Mouse (Mus musculus): ENCODE data around the gene Batf.

Gene Batf

DNA sequence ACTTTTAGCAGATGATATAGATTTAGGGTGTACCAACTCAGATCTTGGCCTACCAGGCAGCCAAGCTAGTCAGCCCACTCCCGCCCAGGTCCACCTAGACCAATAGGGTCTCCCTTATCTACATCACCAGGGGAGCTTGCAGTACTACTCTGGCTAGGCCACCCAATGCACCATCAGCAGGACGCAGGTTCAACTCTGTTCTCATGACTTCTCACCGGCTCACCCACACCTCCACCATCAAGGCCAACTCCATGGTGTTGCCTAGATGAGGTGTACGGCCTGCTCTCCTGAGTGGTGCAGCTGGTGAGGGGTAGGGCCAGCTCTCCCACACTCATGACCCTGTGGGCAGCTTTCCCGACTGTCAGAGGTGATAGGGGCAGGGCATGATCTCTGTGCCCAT, 27.7 kb downstream of the Batf start:
- no peak for ATAC-seq (ENCODE audit: insufficient number of reproducible peaks, low FRiP score, low TSS enrichment)

DNA sequence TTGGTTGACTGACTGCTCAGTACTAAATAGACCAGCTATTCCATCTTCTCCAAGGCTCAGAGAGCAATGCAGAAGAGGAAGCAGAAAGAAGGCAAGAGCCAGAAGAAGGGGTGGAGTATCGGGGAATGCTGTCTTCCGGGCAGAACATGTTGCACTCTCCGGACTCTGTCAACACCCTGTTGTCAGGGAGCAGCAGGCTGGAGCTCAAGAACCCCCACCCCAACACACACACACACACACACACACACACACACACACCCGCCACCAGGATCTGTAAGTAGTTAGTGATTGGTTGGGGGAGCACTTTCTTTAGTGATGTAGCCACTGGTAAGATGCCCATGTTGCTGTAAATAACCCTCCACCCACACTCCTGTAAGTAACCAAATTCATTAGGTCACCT, 38.8 kb downstream of the Batf start:
- ATAC-seq (ENCODE audit: insufficient number of reproducible peaks, low FRiP score, low TSS enrichment), result no peak

DNA sequence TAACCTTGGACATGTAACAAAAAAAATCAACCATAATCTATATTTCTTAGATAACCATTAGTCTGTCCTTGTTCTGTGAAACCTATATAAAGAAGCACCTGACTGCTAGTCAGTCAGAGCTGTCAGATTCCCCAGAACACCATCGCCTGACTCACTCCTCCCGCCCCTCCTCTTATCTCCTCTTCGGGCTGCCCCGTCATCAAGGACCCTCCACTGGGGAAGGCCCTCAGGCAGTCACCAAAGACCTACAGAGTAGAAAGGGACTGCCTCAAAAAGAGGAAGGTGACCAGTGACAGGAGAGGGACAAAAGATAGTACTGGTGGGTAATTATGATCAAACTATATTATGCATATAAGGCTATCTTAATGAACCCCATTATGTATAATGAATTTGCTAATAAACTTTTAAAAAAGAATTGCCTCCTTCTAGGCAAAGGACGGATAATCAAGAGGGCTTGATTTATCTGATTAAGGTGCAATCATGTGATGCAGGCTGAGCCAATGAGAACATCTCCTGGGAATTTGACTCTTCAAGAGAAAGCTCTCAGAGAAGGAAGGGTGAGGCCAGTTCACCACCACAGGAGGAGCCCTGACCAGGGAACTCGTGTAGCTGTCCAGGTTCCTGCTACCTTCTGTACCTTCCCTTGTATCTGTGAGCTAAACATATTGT, 40.4 kb downstream of the Batf start:
- no peak for ATAC-seq (ENCODE audit: insufficient number of reproducible peaks, low FRiP score, low TSS enrichment)

DNA sequence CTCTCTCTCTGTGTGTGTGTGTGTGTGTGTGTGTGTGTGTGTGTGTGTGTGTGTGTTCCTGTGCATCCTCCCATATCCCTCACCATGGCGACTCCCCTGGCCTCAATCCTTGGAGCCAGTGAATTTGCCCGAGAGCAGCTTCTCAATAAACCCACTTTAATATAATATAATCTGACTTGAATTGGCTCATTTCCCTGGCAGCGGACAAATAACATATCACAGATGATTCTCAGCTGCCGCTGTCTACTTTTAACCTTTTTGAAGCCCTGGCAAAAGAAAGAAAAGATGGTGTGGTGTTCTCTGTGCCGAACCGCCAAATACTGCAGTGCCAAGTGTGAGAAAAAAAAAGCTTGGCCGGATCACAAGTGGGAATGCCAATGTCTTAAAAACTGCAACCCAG, 41.7 kb downstream of the Batf start:
- no peak for ATAC-seq (ENCODE audit: insufficient number of reproducible peaks, low FRiP score, low TSS enrichment)

DNA sequence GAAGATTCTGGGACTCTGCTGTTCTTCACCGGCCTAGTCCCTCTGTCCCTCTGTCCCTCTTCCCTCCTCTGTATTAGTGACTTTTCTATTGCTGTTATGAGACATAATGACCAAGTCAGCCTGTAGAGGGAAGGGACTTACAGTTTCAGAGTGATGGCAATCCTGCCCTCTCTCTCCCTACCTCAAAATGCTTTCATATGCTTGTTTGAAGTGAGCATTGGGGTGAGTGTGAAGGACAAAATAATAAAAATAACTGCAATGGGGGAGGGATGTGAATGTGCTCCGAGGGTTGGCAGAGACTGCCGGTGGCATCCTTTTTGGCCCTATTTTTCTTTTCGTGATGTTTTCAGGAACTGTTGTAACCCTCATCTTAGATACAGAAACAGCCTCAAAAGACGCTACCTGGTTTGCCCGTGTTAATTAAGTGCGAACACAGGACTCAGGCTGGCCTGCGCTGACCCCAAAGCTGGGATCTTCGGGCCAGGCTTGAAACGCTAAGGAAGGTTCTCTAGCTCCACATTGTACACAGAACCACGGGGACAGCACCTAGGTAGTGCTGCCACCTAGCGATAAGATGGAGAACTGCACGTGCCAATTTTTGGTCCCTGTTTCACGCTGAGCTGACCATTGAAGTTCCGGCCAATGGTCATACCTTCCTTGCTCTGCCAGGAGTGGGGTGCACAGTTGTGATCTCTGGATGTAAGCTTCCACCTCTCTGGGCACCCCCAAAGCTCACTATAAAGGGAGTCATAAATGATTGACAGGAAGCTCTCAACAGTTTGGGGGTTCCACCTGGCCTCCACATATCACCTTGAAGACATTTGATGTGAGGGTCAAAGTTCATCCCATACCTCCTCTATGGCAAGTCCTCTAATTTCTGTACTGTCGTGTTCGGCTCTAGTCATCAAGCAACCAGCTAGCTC, 42.8 kb downstream of the Batf start:
- peak; percentile 52; the same call in 1 of the 2 replicates for ATAC-seq (ENCODE audit: insufficient number of reproducible peaks, low FRiP score, low TSS enrichment)

DNA sequence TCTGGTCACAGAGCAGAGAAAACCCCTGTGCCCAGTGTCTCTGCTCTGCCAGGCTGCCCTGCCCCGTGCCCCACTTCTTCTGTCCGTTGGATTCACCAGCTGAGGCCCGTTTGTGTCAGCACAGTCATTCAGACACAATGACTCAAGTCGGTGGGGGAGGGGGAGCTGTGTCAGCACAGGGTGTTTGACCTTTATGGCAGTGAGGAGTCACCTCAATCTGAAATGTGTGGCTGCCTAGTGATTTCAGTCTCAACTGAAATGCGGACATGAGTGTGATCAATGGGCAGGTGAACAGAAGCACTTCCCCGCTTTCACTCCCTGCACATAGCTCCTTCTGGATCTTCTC, 43.4 kb downstream of the Batf start:
- ATAC-seq (ENCODE audit: insufficient number of reproducible peaks, low FRiP score, low TSS enrichment), result no peak

DNA sequence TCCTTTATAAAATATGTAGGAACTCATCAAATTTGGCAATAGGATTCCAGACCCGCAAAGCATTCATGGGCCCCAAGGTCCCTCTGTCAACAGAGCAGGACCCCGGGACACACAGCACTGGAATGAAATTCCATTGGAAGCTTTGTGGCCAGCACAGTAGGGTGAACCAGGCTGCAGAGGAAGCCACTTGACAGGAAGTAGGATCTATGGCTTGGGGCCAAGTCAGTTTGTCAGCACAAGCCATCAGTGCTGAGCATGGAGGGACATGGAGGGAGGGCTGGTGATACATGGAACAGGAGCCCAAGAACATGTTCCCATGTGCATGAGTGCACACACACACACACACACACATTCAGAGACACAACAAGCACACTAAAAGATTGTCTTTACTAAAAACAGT, 49.7 kb downstream of the Batf start:
- ATAC-seq (ENCODE audit: insufficient number of reproducible peaks, low FRiP score, low TSS enrichment), result no peak

DNA sequence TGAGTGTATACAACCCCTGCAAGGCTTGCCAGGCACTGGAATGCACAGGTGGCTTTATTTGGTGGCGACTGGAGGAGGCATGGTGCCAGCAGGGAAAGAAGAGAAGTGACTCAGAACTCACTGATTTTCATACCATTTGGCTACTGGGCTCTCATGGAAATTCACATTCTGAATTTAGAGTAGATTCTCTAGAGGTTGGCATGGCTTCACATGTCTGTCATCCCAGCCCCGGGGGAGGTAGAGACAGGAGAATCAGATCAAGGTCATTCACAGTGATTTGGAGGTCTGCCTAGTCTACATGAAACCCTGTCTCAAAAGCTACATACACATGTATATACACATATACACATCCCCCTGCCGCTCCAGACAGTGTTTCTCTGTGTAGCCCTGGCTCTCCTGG, 50.5 kb downstream of the Batf start:
- no peak for ATAC-seq (ENCODE audit: insufficient number of reproducible peaks, low FRiP score, low TSS enrichment)

DNA sequence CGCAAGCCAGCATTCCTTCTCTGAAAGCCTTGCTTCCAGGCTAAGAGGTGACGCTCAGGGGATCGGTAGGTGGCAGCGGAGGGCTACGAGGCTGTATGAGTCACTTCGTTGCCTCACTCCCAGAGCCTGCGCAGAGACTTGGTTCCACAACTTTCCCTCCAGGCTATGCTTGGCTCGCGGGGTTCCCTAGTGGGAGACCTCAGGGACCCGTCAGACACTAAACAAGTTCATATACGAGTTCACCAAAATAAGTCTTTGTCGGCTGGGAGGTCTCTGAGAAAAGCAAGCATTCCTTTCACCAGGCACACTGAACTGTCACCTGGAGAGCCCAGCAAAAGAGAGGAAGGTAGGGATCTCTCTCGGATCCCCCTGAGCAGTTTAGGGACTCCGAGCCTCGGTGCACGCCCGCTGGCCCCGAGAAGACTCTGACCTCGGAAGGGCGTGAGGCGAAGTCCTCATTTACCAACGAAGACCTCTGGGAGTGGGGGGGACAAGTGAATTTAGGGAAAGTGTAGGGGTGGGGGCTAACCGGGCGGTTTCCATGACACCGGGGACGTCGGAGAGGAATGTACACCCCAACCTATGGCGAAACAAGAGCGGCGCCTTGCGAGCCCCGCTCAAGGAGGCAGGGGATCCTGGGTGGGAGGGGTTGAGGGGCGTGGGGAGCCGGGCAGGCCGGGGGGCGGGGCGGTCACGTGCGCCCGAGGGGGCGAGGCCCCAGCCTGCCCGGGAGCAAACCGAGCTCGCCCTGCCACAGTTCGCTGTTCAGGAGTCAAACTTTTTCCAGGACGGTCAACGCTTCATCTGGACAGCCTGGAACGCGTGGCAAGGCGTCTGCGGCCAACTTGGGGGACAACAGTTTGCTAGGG, 59.6 kb downstream of the Batf start, which contains the start of gene Flvcr2:
Gene Flvcr2 (plus strand): TSS at position 713 of the 869 bp plus-strand sequence.
- peak; percentile 45; the same call in 1 of the 2 replicates for ATAC-seq (ENCODE audit: insufficient number of reproducible peaks, low FRiP score, low TSS enrichment)

DNA sequence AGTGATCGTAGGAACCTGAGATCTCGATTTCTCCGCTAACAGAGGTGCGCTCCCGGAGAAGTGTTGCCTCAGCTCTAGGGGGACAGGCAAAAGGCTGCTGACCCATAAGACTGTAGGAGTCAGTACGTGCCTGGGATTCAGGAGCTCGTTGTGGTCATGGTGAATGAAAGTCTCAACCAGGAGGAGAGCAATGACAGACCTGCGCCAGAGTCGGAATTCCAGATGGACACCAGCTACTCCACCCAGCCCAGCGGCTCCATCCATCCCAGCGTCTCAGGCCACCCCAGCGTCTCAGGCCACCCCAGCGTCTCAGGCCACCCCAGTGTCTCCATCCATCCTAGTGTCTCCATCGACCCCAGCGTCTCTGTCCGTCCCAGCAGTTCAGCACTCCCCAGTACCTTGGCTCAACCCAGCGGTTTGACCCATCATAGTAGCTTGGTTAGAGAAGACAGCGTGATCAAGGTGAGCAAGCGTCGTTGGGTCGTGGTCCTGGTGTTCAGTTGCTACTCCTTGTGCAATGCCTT, 60.3 kb downstream of the Batf start:
- ATAC-seq (ENCODE audit: insufficient number of reproducible peaks, low FRiP score, low TSS enrichment), result no peak

DNA sequence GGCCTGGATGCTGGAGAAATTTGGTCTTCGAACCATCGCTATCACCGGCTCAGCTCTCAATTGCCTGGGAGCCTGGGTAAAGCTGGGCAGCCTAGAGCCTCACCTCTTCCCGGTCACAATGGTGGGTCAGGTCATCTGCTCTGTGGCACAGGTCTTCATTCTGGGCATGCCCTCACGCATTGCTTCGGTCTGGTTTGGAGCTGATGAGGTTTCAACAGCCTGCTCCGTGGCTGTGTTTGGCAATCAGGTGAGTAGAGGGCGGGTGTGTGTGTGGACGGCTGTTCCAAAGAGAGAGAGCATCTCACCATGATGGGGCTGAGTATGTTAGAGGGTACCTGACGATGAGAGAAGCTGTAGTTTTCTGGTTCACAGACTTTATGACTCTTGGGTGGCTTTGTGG, 60.9 kb downstream of the Batf start:
- no peak for ATAC-seq (ENCODE audit: insufficient number of reproducible peaks, low FRiP score, low TSS enrichment)

DNA sequence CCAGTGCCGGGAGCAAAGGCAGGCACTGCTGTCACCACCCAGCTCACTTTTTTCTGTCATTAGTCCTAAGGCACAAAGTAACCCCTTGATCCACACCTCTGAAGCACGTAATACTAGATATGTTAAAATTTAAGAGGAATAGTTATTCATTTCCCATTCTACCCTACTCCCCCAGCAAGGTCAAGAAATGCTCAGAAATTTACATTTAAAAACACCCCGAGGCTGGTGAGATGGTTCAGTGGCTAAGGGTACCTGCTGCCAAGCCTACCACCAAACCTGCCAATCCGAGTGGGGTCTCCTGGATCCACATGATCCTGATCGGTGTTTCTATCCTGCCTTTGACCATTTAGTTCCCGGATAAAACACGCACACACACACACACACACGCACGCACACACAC, 63.4 kb downstream of the Batf start:
- no peak for ATAC-seq (ENCODE audit: insufficient number of reproducible peaks, low FRiP score, low TSS enrichment)

DNA sequence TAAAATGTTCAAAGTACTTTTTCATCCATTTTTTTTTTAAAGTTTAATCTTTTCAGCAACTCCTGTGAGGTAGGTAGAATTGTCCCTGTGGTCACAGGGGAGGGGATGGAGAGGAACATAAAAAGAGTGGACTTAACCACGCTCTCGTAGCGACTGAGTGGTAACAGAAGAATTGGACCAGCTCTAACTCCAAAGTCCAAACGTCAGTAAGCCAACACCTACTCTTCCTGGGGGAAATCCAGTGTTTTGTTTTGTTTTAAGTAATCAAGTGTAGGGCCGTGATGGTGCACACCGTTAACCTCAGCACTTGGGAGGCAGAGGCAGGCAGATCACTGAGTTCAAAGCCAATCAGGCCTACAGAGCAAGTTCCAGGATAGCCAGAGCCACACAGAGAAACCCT, 65.6 kb downstream of the Batf start:
- ATAC-seq (ENCODE audit: insufficient number of reproducible peaks, low FRiP score, low TSS enrichment), result no peak

DNA sequence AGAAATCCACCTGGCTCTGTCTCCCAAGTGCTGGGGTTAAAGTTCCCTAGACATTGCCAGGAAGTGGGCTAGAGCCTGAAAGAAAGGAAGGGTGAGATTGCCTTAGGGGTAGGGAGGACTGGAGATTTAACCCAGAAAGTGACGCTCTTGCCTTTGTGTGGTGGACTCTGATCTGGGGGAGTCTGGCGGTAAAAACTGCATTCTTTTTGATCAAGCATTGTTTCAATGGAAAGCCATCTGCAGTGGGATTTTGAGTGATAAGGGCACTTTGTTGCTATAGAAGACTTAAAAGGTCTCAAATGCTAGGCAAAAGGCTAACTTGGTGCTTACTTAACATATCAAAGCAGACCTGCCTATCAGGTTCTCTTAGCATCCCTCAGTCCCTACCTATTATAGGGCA, 66.8 kb downstream of the Batf start:
- no peak for ATAC-seq (ENCODE audit: insufficient number of reproducible peaks, low FRiP score, low TSS enrichment)

DNA sequence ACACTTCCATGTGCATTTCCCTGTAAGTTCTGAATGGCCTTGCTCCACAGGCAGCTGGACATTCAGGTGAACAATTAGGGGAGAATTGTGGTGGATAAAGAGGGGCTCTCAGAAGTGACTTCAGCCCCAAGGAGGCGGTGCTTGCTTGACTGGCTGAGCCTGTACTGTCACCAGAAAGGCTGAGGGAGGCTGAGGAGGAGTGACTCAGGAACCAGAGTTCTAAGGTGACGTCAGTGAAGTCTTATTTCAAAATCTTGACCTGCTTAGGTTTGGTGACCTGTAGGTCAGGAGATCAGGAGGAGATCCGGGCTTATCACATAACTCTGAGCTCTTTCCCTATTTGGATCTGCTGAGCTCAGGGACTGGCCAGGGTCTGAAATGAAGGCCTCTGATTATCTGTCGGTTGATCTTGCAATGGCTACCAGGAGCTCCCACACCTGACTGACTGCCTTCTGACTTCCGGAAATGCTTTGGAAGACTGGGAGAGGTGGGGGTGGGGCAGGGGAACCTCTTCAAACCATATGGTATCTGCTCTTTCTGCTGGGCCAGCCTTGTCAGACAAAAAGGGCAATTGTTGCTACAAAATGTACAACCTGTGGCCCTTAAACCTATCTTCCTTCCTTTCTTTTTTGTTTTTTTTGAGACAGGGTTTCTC, 68.3 kb downstream of the Batf start:
- ATAC-seq (ENCODE audit: insufficient number of reproducible peaks, low FRiP score, low TSS enrichment), result no peak

DNA sequence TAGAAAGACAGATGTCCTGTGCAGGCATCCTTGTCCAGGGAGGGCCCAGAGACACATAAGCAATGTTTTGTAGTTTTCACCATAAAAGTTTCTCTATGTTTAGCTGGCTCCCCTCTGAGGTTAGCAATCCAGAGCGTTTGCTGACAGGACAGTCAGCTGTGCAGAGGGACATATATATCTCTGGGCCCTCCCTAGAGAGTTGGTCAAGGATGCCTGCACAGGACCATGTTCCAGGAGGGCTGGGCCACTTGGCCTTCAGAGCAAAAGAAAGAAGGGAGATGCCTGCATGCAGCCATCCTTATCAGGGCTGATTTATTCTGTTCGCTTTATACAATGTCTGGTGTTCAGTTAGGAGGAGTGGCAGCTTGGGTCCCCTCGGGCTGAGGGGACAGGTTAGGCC, 70.0 kb downstream of the Batf start:
- no peak for ATAC-seq (ENCODE audit: insufficient number of reproducible peaks, low FRiP score, low TSS enrichment)

DNA sequence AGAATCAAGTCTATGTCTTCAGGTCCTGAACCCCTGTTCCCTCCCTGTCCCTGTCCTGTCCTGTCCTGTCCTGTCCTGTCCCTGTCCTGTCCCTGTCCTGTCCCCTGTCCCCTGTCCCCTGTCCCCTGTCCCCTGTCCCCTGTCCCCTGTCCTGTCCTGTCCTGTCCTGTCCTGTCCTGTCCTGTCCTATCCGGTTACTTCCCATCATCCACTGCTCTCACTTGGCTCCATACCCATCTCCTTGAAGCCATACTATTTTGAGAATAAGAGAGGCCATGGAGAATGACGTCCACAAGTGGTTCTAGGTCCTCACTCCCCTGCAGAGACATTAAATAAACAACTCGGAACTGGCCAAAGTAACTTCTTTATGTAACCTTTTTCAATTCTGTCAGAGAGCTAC, 70.6 kb downstream of the Batf start:
- ATAC-seq (ENCODE audit: insufficient number of reproducible peaks, low FRiP score, low TSS enrichment), result no peak
